Mouse (Mus musculus) bone marrow macrophage, adult 2 months (primary cell): ENCODE data around the gene Olfr198.
"Not testable (repeated sequence)": the region's sequence is repeated elsewhere in the genome, so short reads cannot be mapped to it uniquely, and the experiment has no call there.

Experiments
- CTCF ChIP-seq: IDR thresholded peaks from 2 replicates; pipeline ENCODE4 v1.5.1; 2012; ENCODE audit warnings: low read depth, mild to moderate bottlenecking, low read length, moderate library complexity
- POLR2A ChIP-seq: IDR thresholded peaks from 2 replicates; pipeline ENCODE4 v1.6.1; 2012; ENCODE audit warnings: mild to moderate bottlenecking, low read depth, low read length, borderline replicate concordance

GRCm38 (mm10) chr16:59219667-59220066 is 16.3 kb upstream of the Olfr198 start, which contains the start of gene Olfr199:
- TF ChIP-seq POLR2A, CTCF: not testable (repeated sequence)
